In genomic region chr10:128618570-128618969, GRCm38 (mm10) we compare ENCODE assay signal across 16 mouse cellular contexts.
"Had no signal": no experiment of that assay in that cellular context is flagged by ENCODE, and none has a peak within 500 bp of the region (broad histone marks: within the 10 kb centered on the region; RNA-seq: fewer than 3 reads in every experiment).

No protein-coding gene starts in this region.

- H3K4me2 ChIP-seq: neural tube, embryonic 13.5 days; neural tube, embryonic 15.5 days; stomach, embryonic 15.5 days had no signal

- H3K27me3 ChIP-seq: neural tube, embryonic 13.5 days; neural tube, embryonic 15.5 days; stomach, embryonic 15.5 days had no signal

- H3K9ac ChIP-seq: neural tube, embryonic 13.5 days; neural tube, embryonic 15.5 days; stomach, embryonic 15.5 days had no signal

- H3K27ac ChIP-seq: neural tube, embryonic 13.5 days; neural tube, embryonic 15.5 days; stomach, embryonic 15.5 days; stomach, postnatal 0 days had no signal

- H3K4me1 ChIP-seq: neural tube, embryonic 13.5 days; neural tube, embryonic 15.5 days; stomach, embryonic 15.5 days had no signal

- H3K4me3 ChIP-seq: neural tube, embryonic 13.5 days; neural tube, embryonic 15.5 days; stomach, embryonic 15.5 days had no signal

- DNase-seq: retina, postnatal 1 day; right cerebral cortex, adult 18-20 months; right cerebral cortex, postnatal 14 days; right cerebral cortex, postnatal 25 days; right cerebral cortex, postnatal 4 days; spleen, adult 18-20 months; thymus, adult 18-20 months; thymus, adult 2 months; thymus, postnatal 14 days; thymus, postnatal 25 days; thymus, postnatal 36 days; thymus, postnatal 4 days had no signal

- H3K9me3 ChIP-seq: neural tube, embryonic 13.5 days; neural tube, embryonic 15.5 days; stomach, embryonic 15.5 days had no signal
